Mouse (Mus musculus) E14TG2a.4 (cell line): ENCODE measurements at regions not wholly inside any gene's neighbourhood (a gene's known extent, or its start where the extent isn't known, plus 50 kb on each side); places are given as distances from the start of the nearest gene placed in this dataset.

ENCODE experiments used
- CTCF ChIP-seq: conservative IDR thresholded peaks from 2 replicates; pipeline ENCODE4 v1.5.1; 2014; ENCODE audit warnings: low read length
- NANOG ChIP-seq: IDR thresholded peaks from 2 replicates; pipeline ENCODE4 v1.6.1; 2014; ENCODE audit warnings: borderline replicate concordance, low read length, mixed read lengths
- POU5F1 ChIP-seq: IDR thresholded peaks from 2 replicates; pipeline ENCODE4 v1.6.1; 2014; ENCODE audit warnings: low read length, borderline replicate concordance

DNA sequence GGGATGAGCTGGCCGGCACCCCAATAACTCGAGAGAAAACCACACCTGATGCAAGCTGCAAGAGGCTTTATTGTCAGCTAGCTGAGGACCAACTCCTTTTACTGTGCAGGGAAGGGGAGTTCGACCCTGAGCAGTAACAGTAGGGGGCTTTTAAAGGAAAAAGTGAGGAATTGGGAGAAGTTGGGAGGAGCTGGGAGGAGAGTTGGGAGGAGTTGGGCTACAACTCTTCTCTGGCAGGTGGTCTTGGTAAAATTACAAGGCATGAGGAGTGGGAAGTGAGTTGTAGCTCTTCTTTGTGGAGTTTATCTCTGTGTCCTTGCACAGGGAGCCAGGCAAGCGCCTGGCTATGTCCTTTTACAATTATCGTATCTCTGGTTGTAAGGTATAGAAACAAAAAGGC is 575.4 kb downstream of the Tmem132b start:
- TF ChIP-seq POU5F1, result no peak
- no peak for TF ChIP-seq CTCF
- TF ChIP-seq NANOG, result no peak
